Mouse (Mus musculus) mouse embryonic stem cell (cell line): ENCODE measurements at regions not wholly inside any gene's neighbourhood (a gene's known extent, or its start where the extent isn't known, plus 50 kb on each side); places are given as distances from the start of the nearest gene placed in this dataset.
"Not testable (repeated sequence)": the region's sequence is repeated elsewhere in the genome, so short reads cannot be mapped to it uniquely, and the experiment has no call there.

Source experiments
- in situ Hi-C, 2 experiments: fragments of 300-500 bp; cut with MboI; formaldehyde crosslinking; loops; 1 replicate in 1 of 2; 3 replicates in 1 of 2; pipeline ENCODE4 v1.14.3; 2019 to 2020; ENCODE audit warnings: low sequenced_read_pairs in 2 of 2, low pct_unique_long_range_greater_than_20kb in 1 of 2, mixed read lengths in 1 of 2; ENCODE audit not compliant: unreplicated experiment in 1 of 2

DNA sequence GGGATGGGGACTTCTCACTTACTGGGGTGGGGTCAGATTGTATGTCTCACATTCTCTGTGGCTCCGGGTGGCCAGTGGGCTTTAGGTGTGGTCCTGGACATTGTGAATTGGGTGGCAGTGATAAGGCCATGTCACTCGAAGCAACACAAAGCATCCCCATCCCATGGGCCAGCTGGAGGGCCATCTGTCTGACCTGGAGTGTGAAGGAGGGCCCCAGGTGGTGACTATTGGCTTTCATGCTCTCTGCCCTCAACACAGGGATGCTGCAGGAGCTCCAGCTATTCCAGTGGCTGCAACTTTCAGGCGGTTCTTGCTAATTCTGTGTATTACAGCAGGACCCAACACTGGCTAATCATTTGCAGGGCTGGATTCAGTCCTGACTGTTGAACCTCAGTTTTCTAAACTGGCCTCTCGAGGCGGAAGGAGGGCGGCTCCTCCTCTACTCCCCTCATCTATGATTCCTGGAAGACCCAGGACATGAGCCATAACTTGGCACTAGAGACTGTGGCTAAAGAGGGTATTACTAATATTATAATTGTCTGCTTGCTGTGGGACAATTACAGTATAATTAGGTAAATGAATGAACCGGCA lies 64.1 kb downstream of the 9530068E07Rik start:
- in situ Hi-C loops, result no loop called here

DNA sequence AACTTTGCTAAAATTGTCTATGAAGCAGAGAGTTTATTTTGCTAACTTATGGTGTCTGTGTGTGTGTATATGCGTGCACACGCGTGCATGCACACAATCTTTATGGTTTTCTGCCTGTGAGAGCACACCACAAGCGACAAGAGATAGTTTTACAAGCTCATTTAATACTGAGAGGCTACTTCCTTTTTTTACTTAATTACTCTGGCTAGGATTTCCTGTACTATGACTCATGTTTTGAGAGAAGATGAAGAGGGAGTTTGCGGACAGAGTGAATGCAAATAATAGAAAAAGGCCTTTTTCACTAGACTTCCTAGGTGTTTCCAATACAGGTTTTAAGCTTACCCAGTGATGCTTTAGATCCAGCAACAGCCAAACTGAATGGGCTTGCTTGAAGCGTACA lies 74.9 kb downstream of the 9530068E07Rik start:
- in situ Hi-C loops, result not testable (repeated sequence)

DNA sequence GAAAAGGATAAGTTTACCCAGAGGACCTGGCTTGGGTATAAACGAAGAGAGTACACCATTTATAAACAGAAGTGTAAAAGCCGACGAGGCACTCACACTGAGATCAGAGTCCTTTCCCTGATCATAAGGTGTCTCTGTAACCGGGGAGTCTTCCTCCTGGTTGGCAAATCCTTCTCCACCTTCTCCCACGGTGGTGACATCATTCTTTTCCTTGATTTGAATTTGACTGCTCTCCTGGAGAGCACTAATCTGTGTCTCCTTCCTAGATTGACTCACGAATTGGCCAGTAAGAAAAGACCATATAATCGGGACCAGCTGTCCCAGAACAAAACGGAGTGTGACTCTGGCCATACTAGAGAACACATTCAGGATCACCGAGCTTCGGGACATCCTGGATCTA lies 83.9 kb downstream of the 9530068E07Rik start:
- in situ Hi-C loops, result not testable (repeated sequence)

DNA sequence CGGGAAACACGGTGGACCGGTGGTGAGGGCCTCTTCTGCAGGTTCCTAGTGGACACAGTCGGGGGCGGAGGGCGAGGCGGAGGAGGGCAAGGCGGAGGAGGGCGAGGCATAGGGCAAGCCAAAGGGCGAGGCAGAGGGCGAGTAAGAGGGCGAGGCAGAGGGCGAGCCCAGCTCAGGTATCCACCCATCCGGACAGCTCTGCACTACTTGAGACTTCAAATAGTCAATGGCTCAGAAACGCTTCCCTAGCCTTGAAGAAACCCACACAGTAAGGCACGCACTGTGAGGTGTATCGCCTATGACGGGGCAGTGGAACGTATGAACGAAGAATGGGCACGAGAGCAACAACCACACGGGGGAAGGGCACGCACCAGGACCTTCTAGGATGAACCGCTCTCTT lies 84.5 kb downstream of the 9530068E07Rik start:
- in situ Hi-C loops, result not testable (repeated sequence)

DNA sequence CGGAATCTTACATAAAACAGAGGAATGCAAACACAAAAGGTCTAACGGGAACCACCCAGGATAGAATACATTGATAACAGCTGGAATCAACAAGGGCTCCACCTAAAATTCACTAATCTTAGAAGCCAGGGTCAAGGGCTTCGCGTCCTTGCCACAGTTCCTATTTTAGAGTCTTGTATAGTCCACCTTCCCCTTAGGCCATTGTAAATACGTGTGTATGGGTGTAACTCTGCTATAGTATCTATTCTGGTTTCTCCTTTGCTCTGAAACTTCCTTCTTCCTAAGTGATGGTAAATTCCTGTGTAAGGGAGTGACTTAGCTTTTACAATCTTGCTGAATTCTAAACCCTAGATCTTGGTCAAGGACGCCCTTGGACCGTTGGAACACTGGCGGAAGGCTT lies 87.3 kb downstream of the 9530068E07Rik start:
- in situ Hi-C loops, result not testable (repeated sequence)

DNA sequence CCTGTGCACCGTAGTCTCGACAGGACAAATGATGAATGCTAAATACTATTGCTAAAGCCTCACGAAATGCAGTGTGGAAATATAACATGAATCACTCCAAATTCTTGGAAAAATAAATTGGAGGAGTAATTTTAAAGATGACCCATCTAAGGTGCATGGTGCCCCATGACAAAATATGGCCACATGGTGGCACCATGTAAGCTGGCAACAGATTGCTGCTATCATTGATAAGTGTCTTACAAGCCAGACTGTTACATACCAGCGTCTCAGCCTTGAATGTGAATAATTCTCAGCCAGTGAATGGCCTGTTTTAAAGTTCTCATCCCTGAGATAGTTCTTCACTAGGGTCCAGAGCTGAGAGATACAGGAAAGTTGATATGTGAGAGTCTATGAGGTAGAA lies 92.3 kb downstream of the 9530068E07Rik start:
- in situ Hi-C loops, result not testable (repeated sequence)

DNA sequence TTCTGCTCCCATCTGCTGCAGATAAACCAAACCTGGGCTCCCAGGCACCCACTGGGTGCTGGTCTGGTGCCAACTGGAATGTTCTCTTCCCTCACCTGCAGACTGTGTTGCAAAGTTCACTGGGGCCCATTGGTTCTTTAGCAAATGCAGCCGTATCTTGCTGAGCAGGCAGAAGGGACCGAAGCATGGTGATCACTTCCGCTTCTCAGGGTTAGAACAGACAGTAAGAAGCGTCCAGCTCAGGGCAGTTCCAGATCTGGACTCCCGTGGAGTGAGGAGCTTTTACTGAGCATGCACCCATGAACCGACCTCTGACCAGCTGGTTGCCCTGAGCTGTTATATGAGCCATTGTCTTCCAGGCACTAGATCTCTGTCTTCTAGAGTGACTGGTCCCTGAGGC lies 97.1 kb downstream of the 9530068E07Rik start:
- in situ Hi-C loops, result no loop called here

DNA sequence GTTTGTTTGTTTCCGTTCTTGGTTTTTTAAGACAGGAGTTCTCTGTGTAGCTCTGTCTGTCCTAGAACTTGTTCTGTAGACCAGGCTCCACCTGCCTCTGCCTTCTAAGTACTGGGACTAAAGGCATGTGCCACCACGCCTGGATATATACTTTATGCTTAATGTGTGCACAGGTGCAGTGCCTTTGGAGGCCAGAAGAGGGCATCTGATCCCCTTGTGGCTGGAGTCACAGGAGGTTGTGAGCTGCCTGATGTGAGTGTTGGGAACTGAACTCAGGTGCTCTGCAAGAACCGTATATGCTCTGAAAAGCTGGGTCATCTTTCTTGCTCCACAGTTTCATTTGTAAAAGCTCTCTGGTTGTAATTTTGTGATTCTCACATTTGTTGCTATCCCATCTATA lies 100.7 kb downstream of the 9530068E07Rik start:
- in situ Hi-C loops, result no loop called here

DNA sequence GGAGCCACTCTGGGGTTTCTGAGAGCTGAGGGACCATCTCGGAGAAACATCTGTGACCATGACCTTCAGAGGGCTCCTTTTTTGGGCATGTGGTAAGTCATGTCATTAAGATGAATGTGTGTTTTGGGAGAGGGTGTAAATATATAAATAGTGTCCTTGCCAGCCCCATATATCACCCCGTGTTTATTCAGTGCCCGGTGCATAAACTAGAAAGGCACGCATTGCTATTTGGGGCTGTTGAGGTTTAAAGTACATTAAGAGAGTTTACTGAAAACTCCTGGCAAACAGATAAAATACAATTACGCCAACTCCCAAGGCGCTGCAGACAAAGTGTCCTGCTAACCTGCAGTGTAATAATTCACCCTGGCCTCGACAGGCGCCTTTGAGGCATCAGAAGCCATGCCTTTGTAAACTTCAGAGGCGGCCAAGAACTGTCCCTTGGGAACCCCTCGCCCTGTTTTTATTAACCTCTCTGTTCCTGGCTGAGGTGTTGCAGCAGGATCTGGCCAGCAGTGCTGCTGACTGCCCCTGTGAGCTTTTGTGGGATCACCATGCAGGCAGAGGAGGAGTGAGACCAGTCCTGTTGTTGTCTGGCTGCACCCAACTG lies 106.6 kb downstream of the 9530068E07Rik start:
- in situ Hi-C loops, result no loop called here

DNA sequence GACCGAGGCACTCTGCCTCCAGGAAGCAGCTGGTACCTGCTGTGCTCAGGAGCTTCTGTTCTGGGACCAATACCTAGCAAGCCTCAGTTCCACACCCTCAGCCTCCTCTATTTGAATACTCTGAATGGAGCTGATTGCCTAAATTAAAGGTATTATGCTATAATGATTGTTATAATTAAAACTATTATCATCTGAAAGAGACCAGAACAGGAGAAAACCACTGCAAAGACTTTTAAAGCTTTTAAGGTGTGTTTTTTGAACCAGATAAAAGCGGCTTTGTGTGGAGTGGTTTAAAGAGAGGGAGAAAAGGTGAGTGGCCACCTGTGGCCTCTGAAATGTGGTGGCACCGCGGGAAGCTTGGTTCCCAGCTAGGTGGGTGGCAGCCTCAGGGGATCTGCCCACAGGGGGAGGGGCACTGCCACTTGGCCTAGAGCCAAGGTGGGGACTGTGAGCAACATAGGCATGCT lies 115.6 kb downstream of the 9530068E07Rik start:
- in situ Hi-C loops, result loop anchor here in 1 of 2 experiments (10.0 kb wide), 1 partner anchor 77 kb away; no protein-coding TSS in a partner anchor

DNA sequence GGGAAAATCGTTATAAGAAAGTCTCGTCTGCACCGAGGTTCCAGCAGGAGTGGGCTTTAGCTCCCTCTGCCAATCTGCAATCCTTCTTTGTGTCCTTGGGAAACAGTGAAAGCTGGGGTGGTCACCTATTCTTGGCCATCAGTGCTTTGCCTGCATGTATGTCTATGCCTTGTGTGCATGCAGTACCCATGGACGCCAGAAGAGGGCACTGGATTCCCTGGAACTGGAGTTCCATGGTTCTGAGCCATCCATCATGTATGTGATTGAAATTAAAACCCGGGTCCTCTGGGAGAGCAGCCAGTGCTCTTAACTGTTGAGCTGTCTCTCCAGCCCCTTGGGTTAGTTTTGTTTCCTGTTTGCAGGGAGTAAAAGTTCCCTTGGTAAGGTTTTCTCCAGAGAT lies 121.1 kb downstream of the 9530068E07Rik start:
- in situ Hi-C loops, result loop anchor here in 1 of 2 experiments (10.0 kb wide), 1 partner anchor 83 kb away; no protein-coding TSS in a partner anchor

DNA sequence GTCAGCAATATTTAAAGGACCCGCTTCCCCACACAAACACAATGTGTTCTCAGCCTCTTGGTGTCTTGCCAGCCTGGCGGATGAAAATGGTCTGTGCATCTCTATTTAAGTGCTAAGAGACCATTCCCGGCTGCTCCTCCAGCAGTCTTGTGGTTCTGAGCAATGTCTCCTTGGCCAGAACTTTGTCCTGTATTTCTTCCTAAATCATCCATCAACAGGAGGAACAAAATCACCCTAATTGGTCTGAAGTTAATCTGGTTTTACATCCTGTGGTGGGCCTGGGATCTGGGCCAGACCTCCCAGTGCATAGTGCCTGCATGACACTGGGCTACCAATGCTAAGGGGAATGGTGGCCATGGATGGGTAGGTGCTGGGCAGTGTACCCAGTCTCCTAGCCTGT lies 123.6 kb downstream of the 9530068E07Rik start:
- in situ Hi-C loops, result loop anchor here in 1 of 2 experiments (10.0 kb wide), 1 partner anchor 85 kb away; no protein-coding TSS in a partner anchor

DNA sequence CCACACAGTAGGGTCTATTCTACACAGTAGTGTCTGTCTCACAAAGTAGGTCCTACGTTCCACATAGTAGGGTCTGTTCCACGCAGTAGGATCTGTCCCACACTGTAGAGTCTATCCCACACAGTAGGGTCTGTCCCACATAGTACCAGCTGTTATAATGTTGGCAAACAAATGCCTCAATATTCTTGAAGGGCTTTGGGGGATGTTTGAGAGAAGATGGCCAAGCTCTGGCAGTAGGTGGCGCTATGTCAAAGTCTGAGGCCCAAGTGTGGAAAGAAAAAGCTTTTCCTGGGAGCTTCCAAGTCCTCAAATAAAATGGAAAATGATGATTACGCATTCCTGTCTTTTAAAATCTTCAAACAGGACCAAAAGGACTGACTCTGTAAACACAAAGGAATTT lies 125.7 kb downstream of the 9530068E07Rik start:
- in situ Hi-C loops, result no loop called here

DNA sequence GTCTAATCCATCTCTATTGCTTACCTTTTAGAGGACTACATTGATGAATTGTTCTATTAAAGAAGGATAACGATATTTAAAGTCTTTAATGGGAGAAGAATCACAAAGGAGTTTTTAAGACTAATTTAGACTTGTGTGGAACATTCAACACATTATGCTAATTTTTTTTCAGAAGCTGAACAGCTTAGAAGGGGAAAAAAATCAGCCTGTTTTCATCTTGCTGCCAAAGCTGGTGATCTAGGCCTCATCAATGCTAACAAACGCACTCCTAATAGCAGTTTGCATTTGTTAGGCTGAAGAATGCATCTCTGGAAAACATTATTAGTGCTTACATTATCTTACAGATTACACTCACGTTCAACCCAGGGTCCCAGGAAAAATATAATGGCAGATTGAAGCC lies 126.2 kb downstream of the 9530068E07Rik start:
- in situ Hi-C loops, result no loop called here

DNA sequence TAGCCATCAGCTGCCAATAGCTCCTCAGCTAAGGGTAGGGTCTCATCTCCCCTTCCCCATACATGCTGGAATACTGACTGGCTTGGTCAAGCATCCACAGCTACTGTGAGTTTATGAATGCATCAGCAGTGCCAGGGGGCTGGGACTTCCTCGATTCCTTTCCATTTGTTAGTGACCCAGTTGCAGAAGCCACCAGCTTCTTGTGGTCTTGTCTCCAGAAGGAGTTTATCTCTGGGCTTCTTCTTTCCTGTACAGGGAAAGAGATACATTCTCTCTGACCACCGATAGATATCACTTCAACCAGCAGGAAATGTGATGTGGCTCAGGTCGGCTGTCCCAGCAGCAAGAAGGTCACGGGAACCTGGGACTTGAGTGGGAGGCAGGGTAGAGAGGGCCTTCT lies 127.0 kb downstream of the 9530068E07Rik start:
- in situ Hi-C loops, result no loop called here

DNA sequence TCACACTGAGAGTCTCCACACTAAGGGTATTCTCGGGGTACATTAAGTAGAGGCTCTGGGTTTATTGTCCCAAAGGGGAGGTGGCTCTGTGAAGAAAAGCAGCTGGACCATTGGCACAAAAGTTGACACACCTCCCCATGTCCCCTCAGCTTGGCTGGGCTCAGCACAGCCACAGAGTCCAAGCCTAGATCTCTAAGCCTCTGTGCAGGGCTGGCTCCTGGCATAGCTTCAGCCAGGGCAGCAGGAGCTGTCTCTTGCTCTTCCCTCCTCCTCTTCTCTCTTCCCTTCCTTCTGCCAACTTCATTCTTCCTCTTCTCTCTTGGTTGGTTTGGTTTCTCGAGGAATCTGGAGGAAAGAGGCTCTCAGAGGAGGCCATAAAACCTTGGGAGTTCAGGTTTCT lies 127.4 kb downstream of the 9530068E07Rik start:
- in situ Hi-C loops, result no loop called here

DNA sequence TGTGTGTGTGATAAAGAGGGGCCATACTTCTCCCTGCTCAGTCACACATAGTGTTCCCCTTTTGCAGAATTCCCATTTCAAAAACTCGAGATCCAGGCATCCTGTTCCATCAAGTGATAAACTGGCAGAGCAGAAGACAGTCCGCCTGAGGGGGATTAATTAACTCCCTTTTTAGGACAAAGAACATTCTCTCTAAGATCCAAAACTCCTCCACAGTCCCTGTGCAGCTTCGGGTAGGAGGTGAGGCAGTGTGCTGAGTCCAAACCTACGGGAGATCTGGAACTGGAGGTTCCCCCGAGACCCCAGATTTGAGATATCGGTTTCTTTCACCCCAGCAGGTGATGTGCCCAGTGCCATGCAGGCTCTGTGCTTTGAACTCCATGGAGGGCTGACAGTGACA lies 129.2 kb downstream of the 9530068E07Rik start:
- in situ Hi-C loops, result no loop called here

DNA sequence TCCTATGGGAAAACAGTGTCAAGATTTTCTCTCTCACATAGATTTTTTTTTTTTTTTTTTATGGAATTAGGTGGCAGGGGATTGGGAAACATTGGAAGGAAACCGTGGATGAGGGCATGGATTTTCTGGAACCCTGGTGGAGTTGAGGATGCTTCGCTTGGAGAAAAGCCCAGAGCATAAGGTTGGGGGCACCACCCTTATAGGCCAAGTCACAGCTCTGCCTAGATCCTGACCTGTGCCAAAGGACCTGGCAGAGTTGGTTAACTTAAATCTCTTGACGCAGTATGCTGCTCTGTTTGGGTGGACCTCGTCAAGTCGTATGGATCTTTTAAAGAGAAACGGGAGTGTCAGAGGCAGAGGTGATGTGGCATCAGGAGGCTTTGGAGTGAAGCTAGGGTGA lies 130.1 kb downstream of the 9530068E07Rik start:
- in situ Hi-C loops, result no loop called here

DNA sequence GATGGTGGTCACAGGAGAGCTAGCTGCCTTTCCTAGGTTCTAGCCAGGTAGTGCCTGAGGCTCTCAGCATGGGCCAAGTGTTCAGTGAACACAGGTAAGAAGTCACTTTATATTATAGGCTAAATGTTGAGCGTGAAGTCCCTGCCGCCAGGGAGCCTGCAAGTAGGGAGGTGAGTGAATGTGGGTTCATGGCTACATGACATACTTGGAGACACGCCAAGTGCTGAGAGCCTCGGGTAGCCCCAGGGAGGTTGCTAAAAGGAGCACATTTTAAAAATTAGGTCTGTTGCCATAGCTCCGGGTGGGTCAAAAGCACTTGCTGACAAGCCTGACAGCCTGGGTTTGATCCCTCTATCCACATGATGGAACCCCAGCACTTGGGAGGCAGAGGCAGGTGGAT lies 137.2 kb downstream of the 9530068E07Rik start:
- in situ Hi-C loops, result no loop called here

DNA sequence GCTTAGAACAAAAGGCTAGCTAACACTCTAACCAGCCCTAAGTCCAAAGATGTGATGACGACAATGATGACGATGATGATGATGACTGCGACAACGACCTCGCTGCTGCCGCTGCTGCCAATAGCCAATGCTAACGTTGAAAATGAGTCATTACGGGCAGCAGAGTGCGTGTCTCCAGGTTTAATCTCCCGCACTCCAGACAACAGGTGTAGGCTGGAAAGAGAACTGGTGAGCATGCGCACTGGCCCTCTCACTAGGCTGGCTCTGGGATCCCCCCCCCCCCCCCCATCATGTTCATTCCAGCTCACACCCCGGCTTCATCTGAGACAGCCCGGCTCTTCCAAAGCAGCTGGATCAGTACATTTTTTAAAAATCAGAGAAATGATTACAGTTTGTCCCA lies 138.4 kb downstream of the 9530068E07Rik start:
- in situ Hi-C loops, result no loop called here
